Mouse (Mus musculus): Measurements from ENCODE around the gene Plcl2. TPM values are rescaled to one million over a fixed set of nuclear protein-coding genes. Genes with fewer than 3 reads are reported as not detected.

Gene Plcl2
- polyA plus RNA-seq, 1 experiment, result not detected

GRCm38 (mm10) chr17:50658901-50659300, 149.7 kb downstream of the Plcl2 start:
- TF ChIP-seq CTCF (IDR thresholded peaks at IDR 0.05; ENCODE audit: insufficient read depth, low read depth, low read length) (no peak), POLR2A (IDR thresholded peaks at IDR 0.05; ENCODE audit: insufficient read depth, low read depth, low read length) (no peak)
- 90% methylated on average over 8 of the region's 8 CpGs for WGBS
- no peak overlapping the region for H3K4me3 ChIP-seq (ENCODE audit: insufficient read depth, low read depth, low read length)
- H3K27ac ChIP-seq (ENCODE audit: insufficient read depth, low read depth, low read length), result no peak overlapping the region
- no peaks in the 10 kb centered on the region for H3K4me1 ChIP-seq (ENCODE audit: control insufficient read depth, insufficient read depth, low read length)

- no peak for TF ChIP-seq POLR2A (IDR thresholded peaks at IDR 0.05; ENCODE audit: insufficient read depth, low read depth, low read length)
- TF ChIP-seq CTCF (IDR thresholded peaks at IDR 0.05; ENCODE audit: insufficient read depth, low read depth, low read length), result no peak
- H3K4me1 ChIP-seq (ENCODE audit: control insufficient read depth, insufficient read depth, low read length), result no peaks in the 10 kb centered on the region
- no peak overlapping the region for H3K4me3 ChIP-seq (ENCODE audit: insufficient read depth, low read depth, low read length)
- WGBS, result 77% methylated on average over 9 of the region's 9 CpGs
- no peak overlapping the region for H3K27ac ChIP-seq (ENCODE audit: insufficient read depth, low read depth, low read length)
Observed at GRCm38 (mm10) chr17:50667596-50667995, 158.4 kb downstream of the Plcl2 start.

- no peak overlapping the region for H3K27ac ChIP-seq (ENCODE audit: insufficient read depth, low read depth, low read length)
- TF ChIP-seq POLR2A (IDR thresholded peaks at IDR 0.05; ENCODE audit: insufficient read depth, low read depth, low read length) (no peak), CTCF (IDR thresholded peaks at IDR 0.05; ENCODE audit: insufficient read depth, low read depth, low read length) (no peak)
- H3K4me3 ChIP-seq (ENCODE audit: insufficient read depth, low read depth, low read length), result no peak overlapping the region
- 83% methylated on average over 4 of the region's 4 CpGs for WGBS
- H3K4me1 ChIP-seq (ENCODE audit: control insufficient read depth, insufficient read depth, low read length), result no peaks in the 10 kb centered on the region
Observed at GRCm38 (mm10) chr17:50668681-50669208, 159.5 kb downstream of the Plcl2 start.

DNA sequence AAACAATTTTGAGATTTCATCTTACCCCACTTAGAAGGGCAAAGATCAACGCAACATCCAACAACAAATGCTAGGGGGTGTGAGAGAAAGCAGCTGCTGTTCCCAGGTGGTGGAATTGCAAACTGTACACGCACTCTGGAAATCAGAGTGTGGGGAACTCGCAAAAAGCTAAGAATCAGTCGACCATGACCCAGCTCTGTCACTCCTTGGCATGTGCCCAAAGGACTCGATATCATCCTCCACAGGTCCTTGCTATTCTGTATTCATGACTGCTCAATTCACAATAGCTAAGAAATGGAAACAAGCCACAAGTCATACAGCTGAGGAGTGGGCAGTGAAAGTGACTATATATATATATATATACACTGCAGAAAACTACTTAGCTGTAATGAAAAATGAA, 162.2 kb downstream of the Plcl2 start:
- Histone ChIP-seq H3K4me3 (ENCODE audit: insufficient read depth, low read depth, low read length) (no peak overlapping the region), H3K4me1 (ENCODE audit: control insufficient read depth, insufficient read depth, low read length) (no peaks in the 10 kb centered on the region), H3K27ac (ENCODE audit: insufficient read depth, low read depth, low read length) (no peak overlapping the region)
- 56% methylated on average over 5 of the region's 5 CpGs for WGBS
- TF ChIP-seq CTCF (IDR thresholded peaks at IDR 0.05; ENCODE audit: insufficient read depth, low read depth, low read length), result no peak
- no peak for TF ChIP-seq POLR2A (IDR thresholded peaks at IDR 0.05; ENCODE audit: insufficient read depth, low read depth, low read length)

GRCm38 (mm10) chr17:50674580-50674979, 165.4 kb downstream of the Plcl2 start:
- WGBS, result 73% methylated on average over 7 of the region's 7 CpGs
- Histone ChIP-seq H3K4me3 (ENCODE audit: insufficient read depth, low read depth, low read length) (no peak overlapping the region), H3K27ac (ENCODE audit: insufficient read depth, low read depth, low read length) (no peak overlapping the region), H3K4me1 (ENCODE audit: control insufficient read depth, insufficient read depth, low read length) (peaks cover 8% of the 10 kb centered on the region)
- TF ChIP-seq CTCF (IDR thresholded peaks at IDR 0.05; ENCODE audit: insufficient read depth, low read depth, low read length), result no peak
- no peak for TF ChIP-seq POLR2A (IDR thresholded peaks at IDR 0.05; ENCODE audit: insufficient read depth, low read depth, low read length)

- Histone ChIP-seq H3K4me1 (ENCODE audit: control insufficient read depth, insufficient read depth, low read length) (peaks cover 10% of the 10 kb centered on the region), H3K4me3 (ENCODE audit: insufficient read depth, low read depth, low read length) (no peak overlapping the region), H3K27ac (ENCODE audit: insufficient read depth, low read depth, low read length) (no peak overlapping the region)
- WGBS, result 93% methylated on average over 11 of the region's 11 CpGs
- no peak for TF ChIP-seq CTCF (IDR thresholded peaks at IDR 0.05; ENCODE audit: insufficient read depth, low read depth, low read length)
- no peak for TF ChIP-seq POLR2A (IDR thresholded peaks at IDR 0.05; ENCODE audit: insufficient read depth, low read depth, low read length)
Observed at GRCm38 (mm10) chr17:50675231-50675630, 166.0 kb downstream of the Plcl2 start.

- WGBS, result 98% methylated on average over 14 of the region's 14 CpGs
- no peak overlapping the region for H3K27ac ChIP-seq (ENCODE audit: insufficient read depth, low read depth, low read length)
- H3K4me1 ChIP-seq (ENCODE audit: control insufficient read depth, insufficient read depth, low read length), result peaks cover 11% of the 10 kb centered on the region
- no peak overlapping the region for H3K4me3 ChIP-seq (ENCODE audit: insufficient read depth, low read depth, low read length)
- TF ChIP-seq POLR2A (IDR thresholded peaks at IDR 0.05; ENCODE audit: insufficient read depth, low read depth, low read length), result no peak
- no peak for TF ChIP-seq CTCF (IDR thresholded peaks at IDR 0.05; ENCODE audit: insufficient read depth, low read depth, low read length)
Observed at GRCm38 (mm10) chr17:50677334-50677733, 168.1 kb downstream of the Plcl2 start.

GRCm38 (mm10) chr17:50677978-50678712, 168.9 kb downstream of the Plcl2 start:
- Histone ChIP-seq H3K27ac (ENCODE audit: insufficient read depth, low read depth, low read length) (no peak overlapping the region), H3K4me3 (ENCODE audit: insufficient read depth, low read depth, low read length) (no peak overlapping the region), H3K4me1 (ENCODE audit: control insufficient read depth, insufficient read depth, low read length) (peaks cover 11% of the 10 kb centered on the region)
- TF ChIP-seq POLR2A (IDR thresholded peaks at IDR 0.05; ENCODE audit: insufficient read depth, low read depth, low read length) (no peak), CTCF (IDR thresholded peaks at IDR 0.05; ENCODE audit: insufficient read depth, low read depth, low read length) (no peak)
- 66% methylated on average over 10 of the region's 10 CpGs for WGBS

DNA sequence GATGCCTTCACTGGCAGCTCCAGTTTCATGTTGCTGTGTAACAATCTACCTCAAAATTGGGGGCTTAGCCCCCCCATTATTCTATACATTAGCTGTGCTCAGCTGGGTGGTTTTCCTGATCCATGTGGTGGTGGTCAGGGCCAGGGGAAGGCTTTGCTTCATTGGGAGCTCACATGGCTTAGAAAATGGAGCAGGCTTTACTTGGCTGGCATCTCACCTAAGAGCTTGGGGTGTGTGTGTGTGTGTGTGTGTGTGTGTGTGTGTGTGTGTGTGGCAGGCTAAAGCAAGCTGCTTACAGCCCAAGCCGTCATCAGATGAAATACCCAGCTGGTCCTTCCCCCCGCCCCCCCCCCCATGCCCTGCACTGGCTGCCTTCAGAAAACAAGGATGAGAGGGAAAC, 169.5 kb downstream of the Plcl2 start:
- Histone ChIP-seq H3K27ac (ENCODE audit: insufficient read depth, low read depth, low read length) (no peak overlapping the region), H3K4me3 (ENCODE audit: insufficient read depth, low read depth, low read length) (no peak overlapping the region), H3K4me1 (ENCODE audit: control insufficient read depth, insufficient read depth, low read length) (peaks cover 11% of the 10 kb centered on the region)
- 44% methylated on average over 2 of the region's 2 CpGs for WGBS
- no peak for TF ChIP-seq CTCF (IDR thresholded peaks at IDR 0.05; ENCODE audit: insufficient read depth, low read depth, low read length)
- TF ChIP-seq POLR2A (IDR thresholded peaks at IDR 0.05; ENCODE audit: insufficient read depth, low read depth, low read length), result no peak
